Mouse (Mus musculus): Measurements from ENCODE around the gene Phlpp1. TPM values are rescaled to one million over a fixed set of nuclear protein-coding genes. Genes with fewer than 3 reads are reported as not detected.
A peak's percentile ranks its signal among the peaks of the same experiment; 100 is the strongest.

Phlpp1 gene
- total and polyA plus RNA-seq, 3 experiments, result 5.0 to 9.4 TPM; not detected in 1

DNA sequence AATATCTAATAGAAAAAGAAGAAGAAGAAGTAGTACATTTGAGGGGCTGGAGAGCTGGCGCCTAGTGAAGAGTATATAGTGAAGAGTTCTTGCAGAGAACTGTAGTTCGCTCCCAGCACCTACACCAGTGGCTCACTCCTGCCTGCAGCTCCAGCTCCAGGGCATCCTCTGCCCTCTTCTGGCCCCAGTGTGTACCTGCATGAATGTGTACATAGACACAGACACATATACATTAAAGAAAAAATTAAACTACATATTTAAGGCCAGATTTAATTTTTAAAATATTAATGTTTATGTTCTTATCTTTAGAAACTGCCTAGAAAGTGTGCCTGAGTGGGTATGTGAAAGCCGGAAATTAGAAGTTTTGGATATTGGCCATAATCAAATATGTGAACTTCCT lies 175.2 kb downstream of the Phlpp1 start:
- no peaks in the 10 kb centered on the region for H3K9me3 ChIP-seq (replicated peaks; ENCODE audit: insufficient read depth, low read length)
- no peak for TF ChIP-seq POLR2AphosphoS2 (IDR thresholded peaks at IDR 0.05; ENCODE audit: low read length)
- peak; percentile 58 for TF ChIP-seq RAD21 (IDR thresholded peaks at IDR 0.05; ENCODE audit: low read depth, low read length)
- TF ChIP-seq CTCF (IDR thresholded peaks at IDR 0.05 in 2 of 3, conservative IDR thresholded peaks at IDR 0.05 in 1 of 3; ENCODE audit: control insufficient read depth in 1 of 3, insufficient read depth in 1 of 3, low read depth in 2 of 3, low read length in 3 of 3, poor library complexity in 1 of 3, severe bottlenecking in 1 of 3), result peak; percentile 24 to 63 (median 61); a peak in 5 of 6 replicates
- peak; percentile 69 for TF ChIP-seq SMC3 (IDR thresholded peaks at IDR 0.05; ENCODE audit: low read depth, low read length)
- peak; percentile 37; the same call in 1 of the 2 replicates for TF ChIP-seq ZC3H11A (IDR thresholded peaks at IDR 0.05; ENCODE audit: low read depth, low read length)
- H3K79me2 ChIP-seq (ENCODE audit: control insufficient read depth, insufficient read depth, low read length, poor library complexity), result no peaks in the 10 kb centered on the region
- H3K4me3 ChIP-seq (ENCODE audit: control insufficient read depth in 1 of 2, insufficient read depth in 1 of 2, low read depth in 2 of 2, low read length in 2 of 2), result no peak overlapping the region
- peak; percentile 59 for DNase-seq (ENCODE audit: low read depth, low spot score)
- no peaks in the 10 kb centered on the region for H3K27me3 ChIP-seq (ENCODE audit: control insufficient read depth in 1 of 2, insufficient read depth in 2 of 2, low read length in 2 of 2)
- H3K4me1 ChIP-seq (ENCODE audit: control insufficient read depth in 1 of 2, insufficient read depth in 2 of 2, low read length in 2 of 2), result no peaks in the 10 kb centered on the region
- no peaks in the 10 kb centered on the region for H3K36me3 ChIP-seq (ENCODE audit: control insufficient read depth in 1 of 2, insufficient read depth in 2 of 2, low read length in 2 of 2)
- no peak overlapping the region for H3K27ac ChIP-seq (ENCODE audit: control insufficient read depth, low read depth, low read length)
- no peak overlapping the region for H3K9ac ChIP-seq (ENCODE audit: control insufficient read depth, low read depth, low read length, poor library complexity, severe bottlenecking)

DNA sequence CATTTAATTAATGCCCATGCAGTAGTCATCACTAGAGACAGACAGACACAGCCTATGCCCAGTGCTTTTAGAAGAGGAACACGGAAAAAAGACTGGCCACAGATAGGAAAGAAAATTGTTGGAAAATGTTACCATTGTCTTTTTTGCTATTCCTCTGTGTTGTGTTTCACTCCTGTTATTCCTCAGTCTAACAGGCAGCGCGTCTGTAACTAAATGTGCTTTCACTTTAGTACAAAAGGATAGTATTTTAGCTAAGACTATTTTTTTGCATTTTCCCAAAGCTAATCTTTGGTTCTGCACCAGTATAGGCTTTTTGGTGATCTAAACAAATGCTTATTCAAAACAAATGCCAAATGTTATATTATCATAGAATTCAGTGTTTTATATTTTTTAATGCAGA lies 177.6 kb downstream of the Phlpp1 start:
- Histone ChIP-seq H3K4me3 (ENCODE audit: control insufficient read depth in 1 of 2, insufficient read depth in 1 of 2, low read depth in 2 of 2, low read length in 2 of 2) (no peak overlapping the region), H3K9me3 (replicated peaks; ENCODE audit: insufficient read depth, low read length) (no peaks in the 10 kb centered on the region), H3K4me1 (ENCODE audit: control insufficient read depth in 1 of 2, insufficient read depth in 2 of 2, low read length in 2 of 2) (no peaks in the 10 kb centered on the region), H3K36me3 (ENCODE audit: control insufficient read depth in 1 of 2, insufficient read depth in 2 of 2, low read length in 2 of 2) (no peaks in the 10 kb centered on the region), H3K79me2 (ENCODE audit: control insufficient read depth, insufficient read depth, low read length, poor library complexity) (no peaks in the 10 kb centered on the region), H3K9ac (ENCODE audit: control insufficient read depth, low read depth, low read length, poor library complexity, severe bottlenecking) (no peak overlapping the region), H3K27ac (ENCODE audit: control insufficient read depth, low read depth, low read length) (no peak overlapping the region), H3K27me3 (ENCODE audit: control insufficient read depth in 1 of 2, insufficient read depth in 2 of 2, low read length in 2 of 2) (no peaks in the 10 kb centered on the region)
- no peak for DNase-seq (ENCODE audit: low read depth, low spot score)
- no peak for TF ChIP-seq MEF2A (IDR thresholded peaks at IDR 0.05; ENCODE audit: extremely low read depth, insufficient replicate concordance, low read depth, low read length, poor library complexity, severe bottlenecking)
- no peak for TF ChIP-seq NELFE (IDR thresholded peaks at IDR 0.05; ENCODE audit: low read depth, low read length)
- no peak for TF ChIP-seq CHD1 (IDR thresholded peaks at IDR 0.05; ENCODE audit: low read depth, low read length)
- TF ChIP-seq ZC3H11A (IDR thresholded peaks at IDR 0.05; ENCODE audit: low read depth, low read length), result no peak
- no peak for TF ChIP-seq TBP (IDR thresholded peaks at IDR 0.05; ENCODE audit: low read depth, low read length)
- no peak for TF ChIP-seq GABPA (IDR thresholded peaks at IDR 0.05; ENCODE audit: low read depth, low read length)
- TF ChIP-seq E2F4 (IDR thresholded peaks at IDR 0.05; ENCODE audit: borderline replicate concordance, low read depth, low read length), result no peak

DNA sequence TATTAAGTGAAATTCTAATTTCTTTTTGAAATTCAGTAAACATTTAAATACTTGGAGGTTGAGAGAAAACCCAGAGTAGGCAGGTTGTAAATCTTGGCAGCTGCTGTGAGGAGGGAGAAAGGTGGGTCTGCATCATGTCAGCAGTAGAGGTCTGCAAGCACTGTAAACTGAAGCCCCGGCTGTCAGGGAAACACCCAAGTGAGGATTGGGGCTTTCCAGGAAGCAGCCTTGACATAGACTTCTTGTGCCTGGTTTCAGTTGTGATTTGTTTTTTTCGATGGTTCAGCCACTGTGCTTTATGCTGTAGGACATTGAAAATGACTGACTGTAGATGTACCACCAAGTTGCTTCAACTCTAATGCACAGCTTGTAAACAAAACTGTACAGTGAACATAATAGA lies 180.0 kb downstream of the Phlpp1 start:
- H3K27ac ChIP-seq (ENCODE audit: control insufficient read depth, low read depth, low read length), result no peak overlapping the region
- no peaks in the 10 kb centered on the region for H3K36me3 ChIP-seq (ENCODE audit: control insufficient read depth in 1 of 2, insufficient read depth in 2 of 2, low read length in 2 of 2)
- H3K9ac ChIP-seq (ENCODE audit: control insufficient read depth, low read depth, low read length, poor library complexity, severe bottlenecking), result no peak overlapping the region
- TF ChIP-seq RAD21 (IDR thresholded peaks at IDR 0.05; ENCODE audit: low read depth, low read length), result no peak
- TF ChIP-seq BHLHE40 (IDR thresholded peaks at IDR 0.05; ENCODE audit: borderline replicate concordance, low read depth, low read length), result no peak
- TF ChIP-seq HCFC1 (IDR thresholded peaks at IDR 0.05; ENCODE audit: low read depth, low read length), result no peak
- no peak for TF ChIP-seq MAX (IDR thresholded peaks at IDR 0.05; ENCODE audit: low read length)
- TF ChIP-seq TCF12 (IDR thresholded peaks at IDR 0.05; ENCODE audit: low read depth, low read length), result no peak
- no peak for TF ChIP-seq JUND (IDR thresholded peaks at IDR 0.05; ENCODE audit: low read depth, low read length)
- no peak for TF ChIP-seq RCOR1 (IDR thresholded peaks at IDR 0.05; ENCODE audit: low read depth, low read length)
- TF ChIP-seq GABPA (IDR thresholded peaks at IDR 0.05; ENCODE audit: low read depth, low read length), result no peak
- no peak for TF ChIP-seq MXI1 (IDR thresholded peaks at IDR 0.05; ENCODE audit: low read depth, low read length)
- no peak for TF ChIP-seq ZNF384 (IDR thresholded peaks at IDR 0.05; ENCODE audit: low read depth, low read length)
- no peak for TF ChIP-seq EP300 (IDR thresholded peaks at IDR 0.05; ENCODE audit: low read depth in 1 of 2, low read length in 2 of 2)
- TF ChIP-seq POLR2AphosphoS5 (IDR thresholded peaks at IDR 0.05; ENCODE audit: borderline replicate concordance, low read depth, low read length), result no peak
- TF ChIP-seq ELF1 (IDR thresholded peaks at IDR 0.05; ENCODE audit: low read depth, low read length), result no peak
- no peak for TF ChIP-seq SIN3A (IDR thresholded peaks at IDR 0.05; ENCODE audit: low read length)
- TF ChIP-seq CHD1 (IDR thresholded peaks at IDR 0.05; ENCODE audit: low read depth, low read length), result no peak
- no peak for TF ChIP-seq TAL1 (IDR thresholded peaks at IDR 0.05; ENCODE audit: low read length)
- no peak for TF ChIP-seq NRF1 (IDR thresholded peaks at IDR 0.05; ENCODE audit: insufficient read depth, low read depth, low read length, poor library complexity, severe bottlenecking)
- no peaks in the 10 kb centered on the region for H3K79me2 ChIP-seq (ENCODE audit: control insufficient read depth, insufficient read depth, low read length, poor library complexity)
- no peaks in the 10 kb centered on the region for H3K9me3 ChIP-seq (replicated peaks; ENCODE audit: insufficient read depth, low read length)
- no peaks in the 10 kb centered on the region for H3K4me1 ChIP-seq (ENCODE audit: control insufficient read depth in 1 of 2, insufficient read depth in 2 of 2, low read length in 2 of 2)
- no peaks in the 10 kb centered on the region for H3K27me3 ChIP-seq (ENCODE audit: control insufficient read depth in 1 of 2, insufficient read depth in 2 of 2, low read length in 2 of 2)
- DNase-seq (ENCODE audit: low read depth, low spot score), result no peak
- H3K4me3 ChIP-seq (ENCODE audit: control insufficient read depth in 1 of 2, insufficient read depth in 1 of 2, low read depth in 2 of 2, low read length in 2 of 2), result no peak overlapping the region

All from MEL (cell line).